Mouse (Mus musculus): ENCODE data around the gene Krtap13-1.

GRCm38 (mm10) chr16:88710757-88711156, 17.9 kb upstream of the Krtap13-1 start:
- TF ChIP-seq CTCF (IDR thresholded peaks at IDR 0.05; ENCODE audit: low read depth) (no peak), EP300 (IDR thresholded peaks at IDR 0.05; ENCODE audit: low read depth) (no peak)
